Mouse (Mus musculus) heart, adult 2 months (tissue): Measurements from ENCODE around the gene Atoh1. TPM values are rescaled to one million over a fixed set of nuclear protein-coding genes. Genes with fewer than 3 reads are reported as not detected.
A peak's percentile ranks its signal among the peaks of the same experiment; 100 is the strongest.

Source experiments
- DNase-seq, 2 experiments: peaks; one replicate each; pipeline ENCODE4 v3.0.0; 2021
- H3K27ac ChIP-seq: fragments of 200-600 bp; 2 replicates; pipeline ENCODE4 v1.8.1; 2022
- H3K27me3 ChIP-seq: fragments of 200-500 bp; 2 replicates; pipeline ENCODE4 v1.6.1; 2012; ENCODE audit warnings: mild to moderate bottlenecking, low read length, inconsistent platforms, mixed read lengths; ENCODE audit not compliant: control insufficient read depth, insufficient read depth
- H3K36me3 ChIP-seq: fragments of 200-500 bp; 2 replicates; pipeline ENCODE4 v1.6.1; 2012; ENCODE audit warnings: low read length, inconsistent platforms; ENCODE audit not compliant: control insufficient read depth, insufficient read depth
- H3K4me1 ChIP-seq: fragments of 200-500 bp; 2 replicates; pipeline ENCODE4 v1.6.1; 2011; ENCODE audit warnings: low read length; ENCODE audit not compliant: control insufficient read depth, insufficient read depth
- H3K4me3 ChIP-seq: fragments of 200-600 bp; 2 replicates; pipeline ENCODE4 v1.8.1; 2022
- H3K79me2 ChIP-seq: fragments of 200-500 bp; replicated peaks from 2 replicates; pipeline ENCODE4 v1.6.1; 2012; ENCODE audit warnings: mild to moderate bottlenecking, inconsistent platforms, low read length, moderate library complexity, mixed read lengths; ENCODE audit not compliant: control insufficient read depth, insufficient read depth
- H3K9ac ChIP-seq: fragments of 200-500 bp; 2 replicates; pipeline ENCODE4 v1.6.1; 2012; ENCODE audit warnings: low read depth, mild to moderate bottlenecking, control low read depth, inconsistent platforms, low read length, mixed read lengths
- CTCF ChIP-seq: fragments of 200-600 bp; IDR thresholded peaks from 2 replicates; pipeline ENCODE4 v1.8.1; 2022; ENCODE audit warnings: antibody characterized with exemption, mild to moderate bottlenecking, moderate library complexity
- EP300 ChIP-seq: fragments of 200-500 bp; IDR thresholded peaks from 2 replicates; pipeline ENCODE4 v1.6.1; 2011; ENCODE audit warnings: low read depth, low read length, control low read depth; ENCODE audit not compliant: insufficient read depth
- POLR2A ChIP-seq: fragments of 200-500 bp; IDR thresholded peaks from 2 replicates; pipeline ENCODE4 v1.6.1; 2011; ENCODE audit warnings: mild to moderate bottlenecking, low read depth, low read length, control low read depth; ENCODE audit not compliant: insufficient read depth
- WGBS: fragments of 180-500 bp; shearing (Covaris S2); methylation state at CpG from one replicate; pipeline ENCODE4 v1.1.7; 2018; 5-methylcytosine and 5-hydroxymethylcytosine counted together
- intact Hi-C: fragments of 180-260 bp; cut with DNase I; formaldehyde crosslinking; loops from one replicate; pipeline ENCODE4 v1.15.1; 2025
- long read RNA-seq: library from polyadenylated mRNA; stranded (forward); transcript quantifications from one replicate; pipeline ENCODE4 v2.0.0, GENCODE M21; 2021
- polyA plus RNA-seq: library from polyadenylated mRNA; depleted of rRNA; stranded (reverse); fragments of >200 nt; gene quantifications from 2 replicates; pipeline ENCODE4 v1.2.3, GENCODE M21; 2012; rRNA removed
- total RNA-seq, 2 experiments: library from RNA; stranded (reverse); gene quantifications; 2 replicates each; pipeline ENCODE4 v1.2.3; 2021

The Atoh1 gene
- total RNA-seq = not detected
- not detected in 2 replicates for polyA plus RNA-seq
- long read RNA-seq = 0 reads

- H3K27ac ChIP-seq = no peak within 1 kb of the TSS
- DNase-seq = peak; percentile 21 to 33
- no peaks in the 10 kb centered on the region for H3K79me2 ChIP-seq
- no peaks in the 10 kb centered on the region for H3K4me1 ChIP-seq
- H3K36me3 ChIP-seq = no peaks in the 10 kb centered on the region
- intact Hi-C loops = no loop called here
- peak within 1 kb of the TSS; percentile 31 for H3K4me3 ChIP-seq
- WGBS = 1% methylated on average over 34 of the region's 34 CpGs
- no peak within 1 kb of the TSS for H3K9ac ChIP-seq
- peaks cover 18% of the 10 kb centered on the region for H3K27me3 ChIP-seq
- no peak for TF ChIP-seq EP300
- TF ChIP-seq CTCF = no peak
- TF ChIP-seq POLR2A = no peak
These were observed at the start of gene Atoh1 for GRCm38 (mm10) chr6:64728499-64729198. TSS of gene Atoh1 (plus strand) at chr6:64729125.

- intact Hi-C loops = no loop called here
- Histone ChIP-seq H3K4me1 (no peaks in the 10 kb centered on the region), H3K9ac (no peak overlapping the region), H3K27ac (no peak overlapping the region), H3K27me3 (peaks cover 2% of the 10 kb centered on the region; the same call in 1 of the 2 replicates), H3K4me3 (no peak overlapping the region), H3K79me2 (no peaks in the 10 kb centered on the region), H3K36me3 (no peaks in the 10 kb centered on the region)
- 36% methylated on average over 9 of the region's 9 CpGs for WGBS
- TF ChIP-seq CTCF (peak; percentile 56), EP300 (no peak), POLR2A (no peak)
- no peak for DNase-seq
These were observed 45.0 kb upstream of the Atoh1 start for GRCm38 (mm10) chr6:64683974-64684373.

- H3K27me3 ChIP-seq = peaks cover 2% of the 10 kb centered on the region; the same call in 1 of the 2 replicates
- H3K27ac ChIP-seq = no peak overlapping the region
- DNase-seq = no peak
- H3K4me1 ChIP-seq = no peaks in the 10 kb centered on the region
- H3K4me3 ChIP-seq = no peak overlapping the region
- H3K36me3 ChIP-seq = no peaks in the 10 kb centered on the region
- 9% methylated on average over 5 of the region's 5 CpGs for WGBS
- no peak overlapping the region for H3K9ac ChIP-seq
- intact Hi-C loops = no loop called here
- TF ChIP-seq CTCF (peak; percentile 68), POLR2A (no peak)
- H3K79me2 ChIP-seq = no peaks in the 10 kb centered on the region
These were observed 44.0 kb upstream of the Atoh1 start for GRCm38 (mm10) chr6:64684973-64685372.

GRCm38 (mm10) chr6:64688181-64688944 lies 40.6 kb upstream of the Atoh1 start:
- no peak overlapping the region for H3K9ac ChIP-seq
- no peaks in the 10 kb centered on the region for H3K36me3 ChIP-seq
- H3K4me3 ChIP-seq = no peak overlapping the region
- intact Hi-C loops = no loop called here
- H3K27ac ChIP-seq = no peak overlapping the region
- no peaks in the 10 kb centered on the region for H3K4me1 ChIP-seq
- H3K79me2 ChIP-seq = no peaks in the 10 kb centered on the region
- TF ChIP-seq POLR2A (no peak), EP300 (no peak), CTCF (no peak)
- H3K27me3 ChIP-seq = peaks cover 2% of the 10 kb centered on the region; the same call in 1 of the 2 replicates
- 12% methylated on average over 19 of the region's 19 CpGs for WGBS
- DNase-seq = no peak

GRCm38 (mm10) chr6:64694688-64695087 lies 34.2 kb upstream of the Atoh1 start:
- Histone ChIP-seq H3K9ac (no peak overlapping the region), H3K79me2 (no peaks in the 10 kb centered on the region), H3K4me1 (no peaks in the 10 kb centered on the region), H3K36me3 (no peaks in the 10 kb centered on the region), H3K27ac (no peak overlapping the region), H3K4me3 (no peak overlapping the region), H3K27me3 (no peaks in the 10 kb centered on the region)
- DNase-seq = no peak
- TF ChIP-seq CTCF (no peak), EP300 (no peak), POLR2A (no peak)
- 59% methylated on average over 7 of the region's 7 CpGs for WGBS
- intact Hi-C loops = no loop called here

DNA sequence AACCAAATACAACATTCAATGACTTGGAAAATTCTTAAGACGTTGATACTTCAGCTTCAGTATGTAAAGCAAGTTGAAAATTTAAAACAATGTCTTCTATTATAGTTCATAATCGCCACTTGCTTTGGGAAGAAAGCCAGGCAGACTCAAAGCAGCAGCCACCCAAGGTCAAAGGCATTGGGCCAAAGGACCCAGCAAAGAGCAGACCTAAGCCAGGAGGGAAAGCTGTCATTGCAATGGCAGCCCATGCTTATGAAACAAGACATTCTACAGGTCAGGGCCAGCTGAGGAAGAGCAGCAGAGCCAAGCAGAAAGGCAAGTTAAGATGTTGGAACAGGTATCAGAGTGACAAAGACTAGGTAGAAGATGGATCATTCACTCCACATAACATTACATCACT lies 25.3 kb upstream of the Atoh1 start:
- H3K27ac ChIP-seq = no peak overlapping the region
- intact Hi-C loops = no loop called here
- 53% methylated on average over 2 of the region's 2 CpGs for WGBS

More for the DNA sequence above, 25.3 kb upstream of the Atoh1 start:
- Histone ChIP-seq H3K9ac (no peak overlapping the region), H3K4me1 (no peaks in the 10 kb centered on the region), H3K79me2 (no peaks in the 10 kb centered on the region), H3K4me3 (no peak overlapping the region), H3K36me3 (no peaks in the 10 kb centered on the region), H3K27me3 (no peaks in the 10 kb centered on the region)
- TF ChIP-seq EP300 = no peak
- TF ChIP-seq POLR2A = no peak
- TF ChIP-seq CTCF = no peak
- DNase-seq = peak in 1 of 2 experiments; percentile 4
